ENCODE assay signal across 8 mouse cellular contexts in genomic region chr1:60564691-60565090, GRCm38 (mm10). TPM values are rescaled to one million over a fixed set of nuclear protein-coding genes. Genes with fewer than 3 reads are reported as not detected.
A peak's percentile ranks its signal among the peaks of the same experiment; 100 is the strongest.
DNase-seq lines count a peak whose midpoint lies in the region; TF ChIP-seq lines count a peak whose summit lies in the region.

No protein-coding gene starts in this region.

- 30% methylated on average over 5 of the region's 5 CpGs for WGBS in heart, adult 2 months
- 85% methylated on average over 5 of the region's 5 CpGs for WGBS in hindbrain, embryonic 10.5 days
- WGBS in macrophage (ENCODE audit: missing documents): 85% methylated on average over 4 of the region's 5 CpGs

- H3K9me3 ChIP-seq in E14TG2a.4 (ENCODE audit: low read length): peaks cover 6% of the 10 kb centered on the region; the same call in 1 of the 2 replicates
- peaks cover 10% of the 10 kb centered on the region for H3K9me3 ChIP-seq in hindbrain, embryonic 10.5 days

- H3K9ac ChIP-seq in heart, adult 2 months (ENCODE audit: low read depth, low read length): peak overlapping the region; percentile 12; the same call in 1 of the 2 replicates

- no peak for TF ChIP-seq CTCF in heart, adult 2 months (IDR thresholded peaks at IDR 0.05)
- no peak for TF ChIP-seq CTCF in E14TG2a.4 (conservative IDR thresholded peaks at IDR 0.05; ENCODE audit: low read length)

- TF ChIP-seq EP300 in heart, adult 2 months (IDR thresholded peaks at IDR 0.05; ENCODE audit: insufficient read depth, low read depth, low read length): no peak

- TF ChIP-seq POLR2A in heart, adult 2 months (IDR thresholded peaks at IDR 0.05; ENCODE audit: insufficient read depth, low read depth, low read length): no peak

- peak overlapping the region; percentile 98 for H3K4me3 ChIP-seq in heart, adult 2 months
- H3K4me3 ChIP-seq in E14TG2a.4 (replicated peaks; ENCODE audit: low read length) (peak overlapping the region; percentile 99), macrophage (ENCODE audit: inconsistent target) (peak overlapping the region; percentile 85)
- H3K4me3 ChIP-seq in hindbrain, embryonic 10.5 days: peak overlapping the region; percentile 98

- no peaks in the 10 kb centered on the region for H3K27me3 ChIP-seq in heart, adult 2 months (ENCODE audit: control insufficient read depth, insufficient read depth, low read length)
- H3K27me3 ChIP-seq in E14TG2a.4 (ENCODE audit: insufficient read depth, low read length): no peaks in the 10 kb centered on the region
- H3K27me3 ChIP-seq in hindbrain, embryonic 10.5 days (ENCODE audit: insufficient read depth, poor library complexity, severe bottlenecking): no peaks in the 10 kb centered on the region

- no peak for DNase-seq in heart, adult 2 months
- no peak for DNase-seq in heart, postnatal 25 days (ENCODE audit: low spot score)
- no peak for DNase-seq in hindbrain, embryonic 10.5 days (ENCODE audit: low spot score)
- DNase-seq in urinary bladder, postnatal 4 days (ENCODE audit: low spot score in 2 of 2): no peak
- no peak for DNase-seq in embryo, embryonic 10 days (ENCODE audit: low spot score)
- DNase-seq in thymus, postnatal 14 days: no peak

- peak overlapping the region; percentile 31 for H3K27ac ChIP-seq in heart, adult 2 months
- H3K27ac ChIP-seq in hindbrain, embryonic 10.5 days: no peak overlapping the region
- H3K27ac ChIP-seq in macrophage: no peak overlapping the region

- peaks cover 2% of the 10 kb centered on the region for H3K4me1 ChIP-seq in heart, adult 2 months (ENCODE audit: control insufficient read depth, insufficient read depth, low read length)
- peaks cover 49% of the 10 kb centered on the region for H3K4me1 ChIP-seq in E14TG2a.4 (replicated peaks; ENCODE audit: low read depth, low read length)
- peaks cover 20% of the 10 kb centered on the region for H3K4me1 ChIP-seq in hindbrain, embryonic 10.5 days (replicated peaks)

- intact Hi-C loops in heart, adult 2 months (cut with DNase I): loop anchor here (5.0 kb wide), 3 partner anchors 138 to 398 kb away; partner anchors contain the start of gene Abi2
- intact Hi-C loops in heart, postnatal 25 days (cut with DNase I): loop anchor here (5.0 kb wide), 4 partner anchors 37 to 393 kb away; partner anchors contain the start of gene Cd28

- peaks cover 12% of the 10 kb centered on the region for H3K36me3 ChIP-seq in heart, adult 2 months (ENCODE audit: control insufficient read depth, insufficient read depth, low read length)
- H3K36me3 ChIP-seq in E14TG2a.4 (ENCODE audit: insufficient read depth, low read length) (peaks cover 21% of the 10 kb centered on the region), macrophage (ENCODE audit: inconsistent target) (peaks cover 12% of the 10 kb centered on the region)
- H3K36me3 ChIP-seq in hindbrain, embryonic 10.5 days: peaks cover 28% of the 10 kb centered on the region

- peaks cover 12% of the 10 kb centered on the region for H3K79me2 ChIP-seq in heart, adult 2 months (replicated peaks; ENCODE audit: control insufficient read depth, insufficient read depth, low read length)
- H3K79me2 ChIP-seq in macrophage (ENCODE audit: inconsistent target): peaks cover 64% of the 10 kb centered on the region

RNA-seq across cellular contexts. Expression of gene Raph1, which starts 2.2 kb away (rescaled TPM):
- 100 to 1,000 TPM; 111 to 152 TPM for total RNA-seq in heart, adult 2 months (2021)
- 17.1 and 27.3 TPM in 2 replicates for polyA plus RNA-seq in heart, adult 2 months (2012; rRNA removed)
- total RNA-seq in heart, postnatal 25 days (2021): 100 to 1,000 TPM; 114 to 132 TPM
- 24.3 and 25.7 TPM in 2 replicates for polyA plus RNA-seq in hindbrain, embryonic 10.5 days (2016; fragmentation: Nextera tagmentation; extraction: Ambion mirVana)
- 100 to 1,000 TPM; 171 to 719 (median 284) TPM for total RNA-seq in macrophage (2018; cell fraction: chromatin; rRNA removed)
- total RNA-seq in macrophage (2018; cell fraction: cytosol; rRNA removed): 10 to 100 TPM; 25.0 to 87.7 (median 46.2) TPM
- total RNA-seq in macrophage (2018; cell fraction: nucleus; rRNA removed): 100 to 1,000 TPM in 19 of 26 experiments, 10 to 100 TPM in 7; 78.9 to 441 (median 214) TPM
- 23.9 to 26.9 TPM (median 25.2 TPM) in 3 replicates for polyA plus RNA-seq in macrophage (2018)
